Mouse (Mus musculus) testis, adult 2 months (tissue): ENCODE data around the gene Atf4.

Source experiments
- CTCF ChIP-seq: fragments of 200-500 bp; IDR thresholded peaks from 2 replicates; pipeline ENCODE4 v1.5.1; 2012; ENCODE audit warnings: low read depth, mild to moderate bottlenecking, inconsistent platforms, low read length, moderate library complexity; ENCODE audit not compliant: control insufficient read depth, insufficient read depth, insufficient replicate concordance
- POLR2A ChIP-seq: fragments of 200-500 bp; IDR thresholded peaks from 2 replicates; pipeline ENCODE4 v1.6.1; 2012; ENCODE audit warnings: low read depth, mild to moderate bottlenecking, inconsistent platforms, low read length, moderate library complexity; ENCODE audit not compliant: control insufficient read depth

DNA sequence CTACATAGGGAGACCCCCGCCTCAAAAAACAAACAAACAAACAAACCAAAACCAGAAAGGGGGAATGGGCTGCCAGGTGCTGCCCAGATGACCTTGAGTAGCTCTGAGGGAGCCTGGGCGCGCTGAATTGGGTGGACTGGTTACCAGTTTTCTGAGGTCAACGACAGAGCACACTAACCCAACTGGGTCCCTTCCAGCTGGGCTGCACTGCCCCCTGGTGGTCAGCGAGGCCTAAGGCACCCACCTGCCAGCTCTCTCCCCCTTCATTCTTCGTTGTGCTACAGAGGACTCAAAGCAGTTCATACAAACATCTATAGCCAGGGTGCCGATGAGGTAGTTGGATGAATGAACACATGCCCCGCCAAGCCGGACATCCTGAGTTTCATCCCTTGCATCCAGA is 29.8 kb upstream of the Atf4 start:
- TF ChIP-seq POLR2A = no peak
- TF ChIP-seq CTCF = peak; percentile 98
